Mouse (Mus musculus): ENCODE measurements around the gene Zfp759.
A peak's percentile ranks its signal among the peaks of the same experiment; 100 is the strongest.
"Not testable (repeated sequence)": the region's sequence is repeated elsewhere in the genome, so short reads cannot be mapped to it uniquely, and the experiment has no call there.

Zfp759 gene

DNA sequence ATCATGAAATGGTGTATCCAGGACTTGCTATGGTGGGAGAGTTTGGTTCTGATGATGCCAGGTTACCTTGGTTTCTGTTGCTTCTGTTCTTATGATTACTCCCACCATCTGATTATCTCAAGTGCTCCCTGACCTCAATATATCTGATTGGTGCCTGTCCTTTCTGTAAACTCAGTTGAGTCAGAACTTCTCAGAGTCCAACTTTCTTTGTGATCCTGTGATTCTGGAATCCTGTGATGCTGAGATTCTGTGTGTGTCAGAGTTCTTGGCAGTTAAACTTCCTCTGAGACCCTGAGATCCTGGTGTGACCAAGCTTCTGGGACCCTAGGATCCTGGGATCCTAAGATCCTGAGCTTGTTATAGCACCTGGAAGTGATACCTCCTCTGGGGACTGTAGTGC, at the start of gene Zfp759:
Gene Zfp759, plus strand, starts transcription at position 301 of the 400 bp plus-strand sequence.
- not testable (repeated sequence) for DNase-seq

DNA sequence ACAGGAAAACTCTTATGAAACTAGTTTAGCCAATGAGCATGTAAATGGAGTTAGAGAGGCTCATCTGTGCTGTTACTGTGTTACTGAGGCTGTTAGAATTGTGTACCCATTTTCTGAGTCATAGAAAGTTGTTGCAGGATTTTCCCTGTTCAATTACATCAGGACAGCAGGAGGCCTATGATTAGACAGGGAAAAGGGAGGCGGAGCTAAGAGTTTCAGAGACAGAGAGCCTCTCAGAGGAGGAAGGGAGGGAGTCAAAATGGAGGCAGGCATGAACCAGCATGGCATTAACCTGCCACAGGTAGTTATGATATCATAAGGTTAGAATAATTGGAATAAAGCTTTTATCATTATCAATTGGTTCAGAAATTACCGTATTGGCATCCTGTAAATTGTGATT, 48.7 kb upstream of the Zfp759 start:
- DNase-seq: no peak

DNA sequence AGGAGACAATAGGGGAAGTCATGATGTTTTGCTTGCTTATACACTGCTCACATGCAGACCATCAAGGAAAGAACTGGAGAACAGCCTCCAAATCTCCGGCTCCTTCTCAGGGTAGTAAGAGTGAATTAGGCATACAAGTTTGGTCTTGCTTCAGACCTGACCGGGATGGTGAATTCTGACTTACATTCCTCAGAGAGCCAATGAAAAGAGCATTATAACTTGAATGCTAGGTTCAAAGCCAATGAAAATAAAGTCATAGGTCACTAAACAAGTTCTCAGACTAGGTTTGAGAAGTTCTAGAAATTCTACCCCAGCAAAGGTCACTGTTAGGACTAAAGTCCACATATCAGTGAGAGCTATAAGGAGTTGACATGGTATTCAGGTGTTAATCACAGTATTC, 44.2 kb upstream of the Zfp759 start:
- no peak for DNase-seq

DNA sequence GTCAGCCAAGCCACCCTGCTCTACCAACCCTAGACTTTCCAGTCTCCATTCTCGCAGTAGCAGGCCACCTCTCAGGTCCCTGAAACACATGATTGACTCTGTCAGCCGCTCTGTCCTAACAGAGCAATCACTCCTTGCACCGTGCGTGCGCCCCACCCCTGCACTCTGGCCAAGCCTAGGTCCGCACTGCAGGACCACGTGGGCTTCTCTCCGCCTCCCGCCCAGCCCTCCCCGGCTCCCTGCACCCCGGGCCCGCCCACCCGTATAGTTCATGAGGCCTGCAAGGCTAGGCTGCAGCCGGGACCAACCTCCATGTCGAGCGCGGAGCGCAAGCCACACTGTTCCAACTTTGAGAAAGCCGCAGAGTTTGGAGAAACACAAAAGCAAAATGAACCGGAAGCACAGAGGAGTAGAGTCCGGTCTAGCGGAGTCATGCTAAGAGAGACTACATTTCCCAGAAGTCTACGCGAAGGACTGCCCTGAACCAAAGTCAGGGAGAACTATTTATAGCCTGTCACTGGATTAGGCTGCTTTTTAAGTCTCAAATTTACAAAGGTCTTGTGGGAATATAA, 40.2 kb upstream of the Zfp759 start:
- peak; percentile 74 to 77 for DNase-seq

- DNase-seq: no peak
These were observed 39.5 kb upstream of the Zfp759 start for GRCm38 (mm10) chr13:67081946-67082345.

DNA sequence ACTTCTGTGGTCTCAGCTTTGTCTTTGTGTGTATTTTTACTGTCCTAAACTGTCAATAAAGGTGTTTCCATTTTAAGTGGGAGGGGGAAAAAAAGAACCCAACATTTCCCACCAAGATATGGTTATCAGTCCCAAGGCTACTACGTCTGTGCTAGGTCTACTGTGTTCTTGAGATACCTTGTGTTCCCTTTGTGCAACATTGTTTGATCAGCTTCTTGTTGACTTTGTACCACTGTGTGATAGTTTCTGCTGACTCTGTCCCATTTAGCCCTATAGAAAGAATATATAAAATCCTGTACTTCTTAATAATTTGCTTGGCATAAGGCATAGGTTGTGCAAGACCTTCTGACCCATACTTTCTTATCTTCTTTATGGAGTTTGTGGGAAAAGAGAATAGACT, 31.3 kb upstream of the Zfp759 start:
- no peak for DNase-seq

- DNase-seq: no peak
These were observed 23.6 kb upstream of the Zfp759 start, which contains the start of gene Zfp708 for GRCm38 (mm10) chr13:67097876-67098275. TSS of gene Zfp708 (minus strand) at chr13:67097976.

- DNase-seq: peak in 1 of 2 experiments; percentile 2
These were observed 13.8 kb upstream of the Zfp759 start for GRCm38 (mm10) chr13:67107681-67108080.

GRCm38 (mm10) chr13:67108194-67108820, 13.2 kb upstream of the Zfp759 start, which contains the start of gene Gm28557:
TSS of gene Gm28557 (minus strand) at chr13:67108604.
- peak; percentile 84 to 92 for DNase-seq

GRCm38 (mm10) chr13:67108821-67109206, 12.6 kb upstream of the Zfp759 start:
- peak in 1 of 2 experiments; percentile 51 for DNase-seq

- peak in 1 of 2 experiments; percentile 4 for DNase-seq
These were observed 9.4 kb upstream of the Zfp759 start for GRCm38 (mm10) chr13:67112096-67112495.

DNA sequence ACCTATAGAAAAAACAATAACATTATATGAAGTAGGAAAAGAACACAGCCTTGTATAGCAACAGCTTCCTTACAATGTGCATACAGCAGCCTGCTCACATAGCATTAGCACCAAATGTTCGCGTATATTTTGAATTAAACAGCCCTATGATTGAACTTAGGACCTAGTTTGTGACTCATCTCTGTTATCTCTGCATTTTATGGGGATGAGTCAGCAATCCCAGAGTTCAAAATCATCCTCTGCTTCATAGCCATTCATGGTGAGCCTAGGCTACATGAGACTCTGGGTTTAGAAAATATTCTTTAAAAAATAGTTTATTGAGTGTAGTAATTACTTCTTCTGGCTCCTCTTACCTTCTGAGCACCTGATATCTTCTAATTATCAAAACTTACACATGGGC, 8.2 kb upstream of the Zfp759 start:
- DNase-seq: no peak

DNA sequence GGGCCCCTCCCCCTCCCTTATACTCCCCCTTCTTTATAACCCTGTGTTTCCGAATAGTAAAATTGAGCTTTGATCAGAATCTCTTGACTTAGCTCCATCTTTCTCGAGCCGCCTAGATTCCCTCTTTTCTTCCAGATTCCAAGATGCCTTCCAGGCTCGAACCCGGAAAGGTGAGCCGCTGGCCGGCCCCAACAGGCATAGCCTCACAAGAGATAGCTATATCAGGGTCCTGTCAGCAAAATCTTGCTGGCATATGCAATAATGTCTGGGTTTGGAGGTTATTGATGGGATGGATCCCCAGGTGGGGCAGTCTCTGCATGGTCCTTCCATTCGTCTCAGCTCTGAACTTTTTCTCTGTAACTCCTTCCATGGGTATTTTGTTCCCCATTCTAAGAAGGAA, 5.3 kb upstream of the Zfp759 start, which contains the start of gene Rslcan18:
Gene Rslcan18, minus strand, starts transcription at position 101 of the 400 bp plus-strand sequence.
- not testable (repeated sequence) for DNase-seq

DNA sequence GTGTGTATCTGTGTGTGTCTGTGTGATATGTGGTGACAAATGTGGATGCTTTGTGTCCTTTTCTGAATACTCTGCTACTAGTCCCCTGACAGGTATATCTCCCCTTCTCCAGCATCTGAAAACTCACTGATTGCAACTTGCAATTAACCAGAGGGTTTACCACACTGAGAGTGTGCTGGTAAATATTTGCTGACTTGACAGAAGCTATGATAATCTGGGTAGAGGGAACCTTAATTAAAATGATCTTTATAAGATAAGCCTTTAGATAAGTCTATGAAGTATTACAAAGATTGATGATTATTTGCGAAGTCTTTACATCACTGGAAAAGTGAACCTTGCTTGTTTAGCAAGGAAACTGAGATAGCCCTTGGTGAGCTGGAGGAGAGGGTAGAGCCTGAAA, 3.0 kb downstream of the Zfp759 start:
- DNase-seq: no peak

GRCm38 (mm10) chr13:67127507-67127906, 6.0 kb downstream of the Zfp759 start:
- peak in 1 of 2 experiments; percentile 8 for DNase-seq

GRCm38 (mm10) chr13:67128038-67128721, 6.7 kb downstream of the Zfp759 start:
- DNase-seq: peak; percentile 87 to 88

GRCm38 (mm10) chr13:67166122-67166521, 44.7 kb downstream of the Zfp759 start:
- not testable (repeated sequence) for DNase-seq

GRCm38 (mm10) chr13:67172991-67173722, 51.7 kb downstream of the Zfp759 start, which contains the start of gene Rsl1:
TSS of gene Rsl1 (plus strand) at chr13:67173182.
- DNase-seq: peak; percentile 68 to 75

DNA sequence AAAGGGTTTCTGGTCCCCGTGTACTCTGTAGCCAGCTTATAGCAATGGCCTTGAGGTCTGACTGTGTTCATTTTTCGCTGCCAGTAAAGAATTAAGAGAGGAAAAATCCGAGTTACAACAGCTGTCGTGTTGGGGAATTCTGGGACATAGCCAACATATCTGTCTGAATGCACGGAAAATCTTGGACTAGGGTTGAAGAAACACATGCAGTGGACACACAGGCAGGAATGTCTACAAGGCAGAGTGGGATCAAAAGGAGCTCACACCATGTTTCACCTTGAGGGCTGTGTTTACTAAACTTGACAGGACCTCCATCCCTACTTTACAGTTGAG, 52.2 kb downstream of the Zfp759 start:
- DNase-seq: no peak

All from cerebellum, postnatal 25 days (tissue).